Mouse (Mus musculus) layer of hippocampus, postnatal 36 days (tissue): Measurements from ENCODE around the gene Ttc9. TPM values are rescaled to one million over a fixed set of nuclear protein-coding genes. Genes with fewer than 3 reads are reported as not detected.

Experiments
- total RNA-seq, 2 experiments: library from RNA; stranded (reverse); gene quantifications; 2 replicates each; pipeline ENCODE4 v1.2.3; 2021

Ttc9 gene
- total RNA-seq, 2 experiments from 2014 or later, result 39.2 to 42.0 TPM

Other genes with a start within 250 kb of the Ttc9 start
- gene Adam4, start 209.3 kb upstream of the Ttc9 start, total RNA-seq, result 1 to 10 TPM; 2.9 to 3.7 TPM
- 10 to 100 TPM; 43.8 to 44.2 TPM for gene Cox16, start 146.1 kb upstream of the Ttc9 start, total RNA-seq
- 10 to 100 TPM; 36.6 to 40.6 TPM for gene Gm20498, start 98.3 kb upstream of the Ttc9 start, total RNA-seq
- 10 to 100 TPM; 28.1 to 33.2 TPM for gene Synj2bp, start 98.3 kb upstream of the Ttc9 start, total RNA-seq
- gene Adam21, start 62.8 kb upstream of the Ttc9 start, total RNA-seq, result under 1 TPM; 0.30 to 0.33 TPM
- gene Med6, start 36.2 kb upstream of the Ttc9 start, total RNA-seq, result 10 to 100 TPM; 29.9 to 32.0 TPM
- gene Map3k9, start 149.9 kb downstream of the Ttc9 start, total RNA-seq, result 10 to 100 TPM; 29.6 to 33.0 TPM
- gene Pcnx, start 228.8 kb downstream of the Ttc9 start, total RNA-seq, result 100 to 1,000 TPM; 103 to 113 TPM